Mouse (Mus musculus) forebrain, embryonic 12.5 days (tissue): ENCODE results near the gene Ube2t. TPM values are rescaled to one million over a fixed set of nuclear protein-coding genes. Genes with fewer than 3 reads are reported as not detected.

ENCODE experiments used
- ATAC-seq: fragments of 200-750 bp; cut with Nextera tagmentation; 2 replicates; pipeline ENCODE4 v1.8.0; 2017; ENCODE audit warnings: moderate TSS enrichment; ENCODE audit not compliant: low FRiP score
- H3K27ac ChIP-seq: fragments of 300-500 bp; sonication (generic); 2 replicates; pipeline ENCODE4 v1.5.1; 2016; ENCODE audit warnings: mild to moderate bottlenecking
- H3K27me3 ChIP-seq: fragments of 300-500 bp; sonication (generic); 2 replicates; pipeline ENCODE4 v1.6.1; 2016; ENCODE audit warnings: mild to moderate bottlenecking
- H3K36me3 ChIP-seq: fragments of 300-500 bp; sonication (generic); replicated peaks from 2 replicates; pipeline ENCODE4 v1.6.1; 2016; ENCODE audit warnings: mild to moderate bottlenecking
- H3K4me1 ChIP-seq: fragments of 300-500 bp; sonication (generic); 2 replicates; pipeline ENCODE4 v1.6.1; 2016
- H3K4me2 ChIP-seq: fragments of 300-500 bp; sonication (generic); 2 replicates; pipeline ENCODE4 v1.6.1; 2016; ENCODE audit warnings: mild to moderate bottlenecking, moderate library complexity
- H3K4me3 ChIP-seq: fragments of 300-500 bp; sonication (generic); replicated peaks from 2 replicates; pipeline ENCODE4 v1.5.1; 2016; ENCODE audit warnings: mild to moderate bottlenecking
- H3K9ac ChIP-seq: fragments of 300-500 bp; sonication (generic); 2 replicates; pipeline ENCODE4 v1.6.1; 2016; ENCODE audit warnings: mild to moderate bottlenecking
- H3K9me3 ChIP-seq: fragments of 300-500 bp; sonication (generic); 2 replicates; pipeline ENCODE4 v1.6.1; 2016
- WGBS: fragments of 180-500 bp; shearing (Covaris S2); methylation state at CpG from one replicate; pipeline ENCODE4 v1.1.7; 2016; 5-methylcytosine and 5-hydroxymethylcytosine counted together
- polyA plus RNA-seq: library from polyadenylated mRNA; unstranded; fragments of >200 nt; fragmentation: Nextera tagmentation; extraction: Ambion mirVana; gene quantifications from 2 replicates; pipeline ENCODE4 v1.2.1, GENCODE M21; 2016

The Ube2t gene
- 49.7 and 50.3 TPM in 2 replicates for polyA plus RNA-seq

DNA sequence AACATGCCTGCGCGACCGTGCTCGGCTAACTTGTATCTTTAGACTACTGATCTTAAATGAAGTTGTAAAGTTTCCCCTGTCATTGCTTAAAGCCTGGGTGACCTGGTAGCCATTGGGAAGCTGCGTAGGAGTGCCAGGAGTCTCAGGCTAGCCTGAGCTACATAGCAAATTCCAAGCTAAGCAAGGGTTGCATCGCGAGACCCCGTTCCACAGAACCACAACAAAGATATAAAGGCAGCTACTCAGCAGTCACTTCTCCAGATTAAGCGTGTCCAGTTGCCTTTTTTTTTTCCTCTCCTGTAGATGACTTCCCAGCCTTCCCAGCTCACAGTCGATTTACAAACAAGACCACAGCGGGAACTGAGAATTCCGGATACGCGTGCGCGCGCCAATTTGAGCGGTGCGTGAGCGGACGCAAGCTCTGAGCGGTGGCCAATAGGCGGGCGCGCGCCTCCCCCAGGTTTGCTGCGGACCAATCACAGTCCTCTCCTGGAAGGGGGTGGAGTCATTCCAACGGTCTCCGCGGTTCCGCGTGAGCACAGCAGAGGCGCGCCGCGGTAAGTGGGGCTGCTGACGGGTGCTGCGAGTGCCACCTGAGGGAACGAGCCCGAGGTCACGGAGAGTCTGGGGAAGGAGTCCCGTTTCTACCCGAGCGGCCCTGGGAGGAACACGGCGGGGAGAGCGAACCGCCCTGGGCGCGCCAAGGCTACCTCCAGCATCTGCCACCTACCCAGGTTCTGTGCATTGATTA, at the start of gene Ube2t:
Ube2t (plus strand) TSS at position 513 of the 751 bp plus-strand sequence.
- Histone ChIP-seq H3K4me1 (peaks cover 11% of the 10 kb centered on the region), H3K4me3 (peak within 1 kb of the TSS; percentile 75), H3K36me3 (peaks cover 5% of the 10 kb centered on the region; the same call in 1 of the 2 replicates), H3K9me3 (no peaks in the 10 kb centered on the region), H3K27ac (peak within 1 kb of the TSS; percentile 46; the same call in 1 of the 2 replicates), H3K4me2 (peak within 1 kb of the TSS; percentile 64), H3K27me3 (peaks cover 10% of the 10 kb centered on the region; the same call in 1 of the 2 replicates), H3K9ac (peak within 1 kb of the TSS; percentile 68)
- WGBS: 2% methylated on average over 50 of the region's 50 CpGs
- ATAC-seq: peak; percentile 100

DNA sequence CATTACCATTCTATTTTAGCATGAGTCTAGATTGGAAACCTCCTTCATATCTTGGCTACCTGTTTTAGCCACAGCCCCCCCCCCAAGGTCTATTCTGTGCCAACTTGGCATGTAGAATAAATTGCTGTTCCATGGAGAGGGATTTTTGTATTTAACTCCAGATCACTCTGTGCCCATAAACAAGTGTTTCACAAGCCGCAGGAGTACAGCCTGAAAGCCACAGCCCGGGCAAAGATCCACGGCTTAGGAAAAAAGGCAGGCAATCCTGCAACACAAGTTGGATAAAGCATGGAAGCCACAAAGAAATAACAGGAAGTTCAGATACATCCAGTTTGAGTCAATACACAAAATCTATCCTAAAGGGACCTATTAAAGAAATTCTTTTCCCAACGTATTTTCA, 48.8 kb upstream of the Ube2t start:
- no peaks in the 10 kb centered on the region for H3K27me3 ChIP-seq
- no peaks in the 10 kb centered on the region; the same call in 1 of the 2 replicates for H3K4me1 ChIP-seq
- WGBS: 89% methylated on average over 4 of the region's 4 CpGs
- ATAC-seq: no peak
- no peak overlapping the region for H3K4me3 ChIP-seq
- H3K9me3 ChIP-seq: no peaks in the 10 kb centered on the region
- no peak overlapping the region for H3K27ac ChIP-seq
- H3K36me3 ChIP-seq: no peaks in the 10 kb centered on the region
- H3K4me2 ChIP-seq: no peak overlapping the region
- no peak overlapping the region for H3K9ac ChIP-seq

DNA sequence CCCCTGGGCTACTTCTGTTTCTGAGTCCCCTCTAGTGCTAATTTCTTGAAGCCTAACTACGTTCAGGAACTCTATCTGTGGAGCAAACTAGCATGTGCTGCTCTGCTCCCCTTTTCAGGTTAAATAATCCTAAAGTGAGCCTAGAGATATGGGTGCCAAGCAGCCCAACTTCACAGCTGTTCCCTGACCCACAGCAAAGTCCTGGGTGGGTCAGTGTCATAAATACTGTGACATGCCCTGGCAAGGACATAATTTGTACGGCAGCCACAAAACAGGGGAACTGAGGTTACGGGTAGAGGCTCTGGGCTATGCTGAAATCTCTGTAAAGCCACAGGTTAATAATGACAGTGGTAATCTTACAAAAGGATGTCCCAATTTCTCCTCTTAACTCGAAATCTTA, 46.9 kb upstream of the Ube2t start:
- Histone ChIP-seq H3K9me3 (no peaks in the 10 kb centered on the region), H3K4me3 (no peak overlapping the region), H3K9ac (no peak overlapping the region), H3K4me2 (no peak overlapping the region), H3K27me3 (no peaks in the 10 kb centered on the region), H3K27ac (no peak overlapping the region), H3K36me3 (no peaks in the 10 kb centered on the region), H3K4me1 (no peaks in the 10 kb centered on the region)
- 88% methylated on average over 4 of the region's 4 CpGs for WGBS
- ATAC-seq: no peak

DNA sequence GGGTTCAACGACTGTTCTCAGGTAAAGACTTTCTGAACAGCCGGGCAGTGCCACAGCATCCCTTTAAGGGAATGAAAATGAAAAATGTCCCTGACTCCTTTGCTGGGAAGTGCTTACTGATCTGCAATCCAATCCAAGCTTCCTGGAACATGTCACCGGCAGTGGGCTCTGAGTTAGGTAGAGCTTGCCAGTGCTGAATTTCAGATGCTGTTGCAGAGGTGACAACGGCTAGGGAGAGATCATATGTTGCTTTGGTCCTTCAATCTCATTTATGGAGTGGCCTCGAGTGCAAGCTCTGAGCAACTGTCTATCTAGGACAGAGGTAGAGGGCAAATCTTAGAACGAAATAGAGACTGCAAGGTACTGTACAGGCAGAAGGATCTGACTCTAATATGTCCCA, 43.4 kb upstream of the Ube2t start:
- Histone ChIP-seq H3K27ac (no peak overlapping the region), H3K4me2 (no peak overlapping the region), H3K27me3 (no peaks in the 10 kb centered on the region), H3K4me1 (no peaks in the 10 kb centered on the region), H3K36me3 (no peaks in the 10 kb centered on the region), H3K9me3 (no peaks in the 10 kb centered on the region), H3K4me3 (no peak overlapping the region), H3K9ac (no peak overlapping the region)
- ATAC-seq: no peak
- WGBS: 86% methylated on average over 6 of the region's 6 CpGs

DNA sequence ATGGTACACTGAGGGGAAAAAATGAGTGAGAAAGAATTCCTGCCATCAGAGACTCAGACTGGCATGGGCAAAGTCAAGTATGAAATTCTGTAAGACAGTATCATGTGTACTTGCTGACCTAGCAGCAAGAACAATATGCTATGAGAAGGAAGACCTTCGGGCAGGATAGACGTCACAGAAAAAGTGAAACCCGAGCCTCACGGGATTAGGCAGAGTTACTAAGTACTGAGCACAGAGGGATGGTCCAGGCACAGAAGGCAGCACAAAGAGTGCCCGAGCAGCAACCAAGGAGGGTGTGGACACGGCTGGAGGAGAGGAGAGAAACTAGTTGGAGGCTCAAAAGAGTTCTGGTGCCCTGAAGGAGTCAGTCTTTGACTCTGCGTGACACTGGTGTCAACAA, 29.9 kb upstream of the Ube2t start:
- Histone ChIP-seq H3K4me1 (no peaks in the 10 kb centered on the region), H3K4me3 (no peak overlapping the region), H3K27ac (no peak overlapping the region), H3K4me2 (no peak overlapping the region), H3K9ac (no peak overlapping the region), H3K27me3 (no peaks in the 10 kb centered on the region), H3K9me3 (no peaks in the 10 kb centered on the region), H3K36me3 (no peaks in the 10 kb centered on the region)
- WGBS: 20% methylated on average over 7 of the region's 7 CpGs
- no peak for ATAC-seq

DNA sequence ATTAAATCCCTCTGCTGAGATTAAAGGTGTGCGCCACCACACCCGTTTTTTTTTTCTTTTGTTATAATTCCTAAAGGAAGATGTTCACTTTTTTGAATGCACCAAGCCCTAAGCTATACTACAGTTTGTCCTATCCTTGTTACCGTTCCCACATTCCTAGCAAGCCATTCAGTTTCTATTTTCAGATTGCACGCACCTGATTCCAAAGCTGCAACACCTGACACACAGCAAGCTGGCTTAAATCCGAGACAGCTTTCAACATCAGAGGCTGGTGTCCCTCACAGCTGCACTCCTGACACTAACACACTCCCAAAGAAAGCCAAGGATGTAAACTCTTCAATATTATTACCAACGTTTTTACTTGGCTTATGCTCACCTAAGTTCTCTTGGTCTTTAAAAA, 26.0 kb upstream of the Ube2t start:
- no peak overlapping the region for H3K9ac ChIP-seq
- H3K4me1 ChIP-seq: no peaks in the 10 kb centered on the region
- no peak overlapping the region for H3K4me3 ChIP-seq
- H3K9me3 ChIP-seq: no peaks in the 10 kb centered on the region
- no peak for ATAC-seq
- H3K36me3 ChIP-seq: no peaks in the 10 kb centered on the region
- H3K4me2 ChIP-seq: no peak overlapping the region
- H3K27me3 ChIP-seq: no peaks in the 10 kb centered on the region
- no peak overlapping the region for H3K27ac ChIP-seq
- 90% methylated on average over 6 of the region's 6 CpGs for WGBS

DNA sequence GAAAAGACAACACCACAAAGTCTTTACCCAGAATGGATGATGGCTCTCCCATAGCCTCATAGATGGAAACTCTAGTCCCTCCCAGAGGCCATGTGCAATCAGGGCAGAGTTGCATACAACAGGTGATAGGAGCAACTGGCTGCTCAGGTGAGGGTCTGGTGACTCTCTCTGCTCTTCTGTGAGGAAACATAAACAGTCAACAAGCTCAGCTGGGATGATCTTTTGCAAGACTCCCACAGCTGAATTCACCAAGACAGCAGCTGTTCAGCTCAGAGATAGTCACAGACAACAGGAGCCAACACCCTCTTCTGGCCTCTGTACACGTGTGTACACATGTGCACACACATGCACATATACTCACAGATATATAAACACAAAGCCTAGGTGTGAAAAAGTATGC, 24.1 kb upstream of the Ube2t start:
- no peaks in the 10 kb centered on the region for H3K27me3 ChIP-seq
- 90% methylated on average over 1 of the region's 1 CpGs for WGBS
- no peak for ATAC-seq

DNA sequence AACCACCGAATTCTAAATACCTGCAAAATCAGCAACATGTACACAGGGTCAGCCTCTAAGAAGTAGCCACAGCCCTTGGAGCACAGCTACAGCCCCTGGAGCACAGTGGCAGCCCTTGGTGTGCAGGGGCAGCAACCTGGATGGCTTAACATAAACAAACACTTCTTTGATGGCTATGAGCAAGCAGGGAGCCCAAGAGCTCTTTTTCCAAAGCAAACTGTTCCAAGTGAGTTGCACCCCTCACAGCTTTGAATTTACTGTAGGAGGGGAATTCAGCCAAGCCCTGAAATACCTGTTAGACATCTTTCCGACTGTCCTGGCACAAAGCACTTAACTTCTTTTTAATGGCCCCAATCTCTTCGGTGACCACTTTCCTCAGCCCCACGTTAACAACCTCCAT, 21.5 kb upstream of the Ube2t start:
- H3K27ac ChIP-seq: no peak overlapping the region
- ATAC-seq: no peak
- no peaks in the 10 kb centered on the region for H3K4me1 ChIP-seq
- no peak overlapping the region for H3K9ac ChIP-seq
- H3K36me3 ChIP-seq: no peaks in the 10 kb centered on the region
- no peaks in the 10 kb centered on the region for H3K27me3 ChIP-seq
- H3K4me2 ChIP-seq: no peak overlapping the region
- 78% methylated on average over 4 of the region's 4 CpGs for WGBS
- H3K4me3 ChIP-seq: no peak overlapping the region
- H3K9me3 ChIP-seq: no peaks in the 10 kb centered on the region

More for the DNA sequence above, 24.1 kb upstream of the Ube2t start:
- no peaks in the 10 kb centered on the region for H3K4me1 ChIP-seq
- H3K36me3 ChIP-seq: no peaks in the 10 kb centered on the region
- no peaks in the 10 kb centered on the region for H3K9me3 ChIP-seq
- no peak overlapping the region for H3K9ac ChIP-seq
- no peak overlapping the region for H3K27ac ChIP-seq
- no peak overlapping the region for H3K4me3 ChIP-seq
- no peak overlapping the region for H3K4me2 ChIP-seq

DNA sequence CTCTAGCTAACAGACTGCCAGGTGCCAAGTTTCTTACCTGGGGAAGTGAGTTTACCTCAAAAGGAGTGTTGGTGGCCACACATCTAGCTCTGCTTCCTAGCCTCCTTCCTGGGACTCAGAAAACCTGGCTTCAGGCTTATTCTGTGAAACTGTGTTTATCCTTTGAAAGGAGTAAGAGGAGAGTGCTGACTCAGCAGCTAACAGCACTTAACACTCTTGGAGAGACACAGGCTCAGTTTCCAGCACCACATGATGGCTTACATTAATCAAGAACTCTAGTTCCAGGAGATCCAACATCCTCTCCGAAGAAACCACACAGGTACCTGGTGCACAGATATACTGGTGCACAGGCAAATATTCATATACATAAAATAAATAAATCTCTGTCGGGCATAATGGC, 19.5 kb upstream of the Ube2t start:
- Histone ChIP-seq H3K9me3 (no peaks in the 10 kb centered on the region), H3K4me1 (no peaks in the 10 kb centered on the region), H3K36me3 (no peaks in the 10 kb centered on the region; the same call in 1 of the 2 replicates), H3K27ac (no peak overlapping the region), H3K27me3 (no peaks in the 10 kb centered on the region), H3K4me3 (no peak overlapping the region), H3K4me2 (no peak overlapping the region), H3K9ac (no peak overlapping the region)
- WGBS: 93% methylated on average over 2 of the region's 2 CpGs
- no peak for ATAC-seq

DNA sequence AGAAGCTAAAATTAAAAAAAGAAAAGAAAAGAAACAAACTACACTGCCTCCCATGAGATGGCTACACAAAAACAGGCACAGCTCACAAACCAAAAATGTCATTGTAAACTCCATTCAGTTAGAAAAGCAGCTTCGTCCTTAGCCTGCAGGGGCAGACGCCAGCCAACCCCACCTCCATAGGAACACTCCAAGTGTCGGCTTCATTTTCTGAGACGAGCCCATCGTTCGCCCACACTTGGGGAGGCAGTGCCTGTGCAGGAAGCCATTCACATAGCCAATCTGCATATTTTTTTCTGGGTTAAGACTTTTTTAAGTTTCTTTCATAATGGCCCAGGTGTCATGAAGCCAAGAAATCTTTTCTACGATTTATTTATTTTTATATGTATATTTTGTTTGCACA, 14.8 kb upstream of the Ube2t start:
- H3K27ac ChIP-seq: no peak overlapping the region
- ATAC-seq: no peak
- no peak overlapping the region for H3K4me2 ChIP-seq
- no peaks in the 10 kb centered on the region for H3K9me3 ChIP-seq
- no peak overlapping the region for H3K4me3 ChIP-seq
- H3K4me1 ChIP-seq: no peaks in the 10 kb centered on the region
- no peak overlapping the region for H3K9ac ChIP-seq
- no peaks in the 10 kb centered on the region; the same call in 1 of the 2 replicates for H3K36me3 ChIP-seq
- 86% methylated on average over 7 of the region's 7 CpGs for WGBS
- no peaks in the 10 kb centered on the region for H3K27me3 ChIP-seq

DNA sequence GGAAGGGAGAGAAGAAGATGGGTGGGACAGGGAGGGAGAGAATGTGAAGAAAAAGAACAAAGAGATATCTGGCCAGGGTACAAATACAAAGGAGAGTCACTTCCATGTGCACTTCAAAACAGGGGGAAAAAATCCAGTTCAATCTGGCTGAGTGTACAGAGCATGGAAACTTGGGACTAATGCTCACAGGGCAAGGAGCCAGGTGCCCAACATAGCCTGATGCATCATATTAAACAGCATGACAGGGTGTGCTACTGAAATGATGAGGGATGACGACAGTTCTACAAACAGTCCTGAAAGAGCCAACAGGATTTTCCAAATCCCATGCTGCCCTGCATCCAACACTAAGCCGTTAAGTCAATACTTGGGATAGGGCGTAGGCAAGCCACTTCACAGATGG, 12.4 kb upstream of the Ube2t start:
- H3K9ac ChIP-seq: no peak overlapping the region
- H3K4me2 ChIP-seq: no peak overlapping the region
- H3K36me3 ChIP-seq: no peaks in the 10 kb centered on the region; the same call in 1 of the 2 replicates
- H3K9me3 ChIP-seq: no peaks in the 10 kb centered on the region
- no peak for ATAC-seq
- H3K27me3 ChIP-seq: no peaks in the 10 kb centered on the region
- H3K4me3 ChIP-seq: no peak overlapping the region
- WGBS: 88% methylated on average over 3 of the region's 3 CpGs
- H3K27ac ChIP-seq: no peak overlapping the region
- peaks cover 9% of the 10 kb centered on the region for H3K4me1 ChIP-seq

DNA sequence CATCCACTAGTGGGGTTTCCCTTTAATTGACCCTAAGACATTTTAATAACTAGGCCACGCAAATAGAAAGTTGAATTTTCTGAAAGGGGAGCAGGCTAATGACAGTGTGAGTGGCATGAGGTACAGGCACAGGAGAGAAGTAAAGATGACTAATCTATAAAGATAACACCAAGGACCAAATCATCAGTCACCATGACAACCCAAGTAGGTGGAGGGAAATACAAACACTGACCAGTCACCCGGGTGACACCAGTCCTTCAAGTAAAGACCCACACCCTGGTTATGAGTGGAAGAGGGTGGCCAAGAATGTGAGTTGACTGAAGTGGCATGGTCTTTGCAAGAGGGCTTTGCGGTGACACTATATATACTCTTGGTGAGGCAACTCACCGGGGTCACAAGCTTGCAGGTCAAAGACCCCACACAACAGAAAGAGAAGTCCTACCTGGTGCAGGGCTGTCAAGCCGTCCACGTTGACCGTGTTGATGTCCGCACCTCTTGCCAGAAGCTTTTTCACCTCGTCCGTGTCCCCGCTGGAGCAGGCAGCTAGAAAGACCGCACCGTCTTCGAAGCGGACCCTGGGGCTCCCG, 7.2 kb upstream of the Ube2t start:
- Histone ChIP-seq H3K36me3 (no peaks in the 10 kb centered on the region), H3K9me3 (no peaks in the 10 kb centered on the region), H3K4me2 (peak overlapping the region; percentile 80), H3K9ac (peak overlapping the region; percentile 82), H3K4me3 (peak overlapping the region; percentile 85), H3K27me3 (0 out of 2 replicates have a peak, but pooled peaks cover 5% of the 10 kb centered on the region), H3K4me1 (peaks cover 13% of the 10 kb centered on the region), H3K27ac (peak overlapping the region; percentile 92)
- 5% methylated on average over 16 of the region's 16 CpGs for WGBS
- ATAC-seq: no peak; the same call in none of the 2 replicates
